Mouse (Mus musculus) CH12.LX (cell line): ENCODE measurements around the gene Pknox2. TPM values are rescaled to one million over a fixed set of nuclear protein-coding genes. Genes with fewer than 3 reads are reported as not detected.

Experiments used
- DNase-seq: peaks from one replicate; pipeline ENCODE4 v3.0.0-alpha.2; 2013; ENCODE audit errors: extremely low read depth
- H3K27ac ChIP-seq: 2 replicates; pipeline ENCODE4 v1.5.1; 2012; ENCODE audit warnings: low read depth, mild to moderate bottlenecking, control low read depth, moderate library complexity; ENCODE audit not compliant: insufficient read depth
- H3K27me3 ChIP-seq: replicated peaks from 2 replicates; pipeline ENCODE3; 2012; ENCODE audit warnings: inconsistent platforms
- H3K36me3 ChIP-seq, 2 experiments: replicated peaks in 1 of 2; 2 replicates each; pipeline versions ENCODE3 to v1.6.1; 2012; ENCODE audit warnings: inconsistent platforms in 1 of 2, low read length in 1 of 2, mild to moderate bottlenecking in 1 of 2, mixed read lengths in 1 of 2, moderate library complexity in 1 of 2; ENCODE audit not compliant: control insufficient read depth in 1 of 2, insufficient read depth in 1 of 2
- H3K4me1 ChIP-seq, 2 experiments: 2 replicates each; pipeline ENCODE4 v1.6.1; 2012; ENCODE audit warnings: inconsistent platforms in 1 of 2, moderate library complexity in 1 of 2; ENCODE audit not compliant: insufficient read depth in 2 of 2, control insufficient read depth in 1 of 2
- H3K4me2 ChIP-seq: 2 replicates; pipeline ENCODE4 v1.6.1; 2012; ENCODE audit warnings: low read depth, mild to moderate bottlenecking, control low read depth; ENCODE audit not compliant: poor library complexity, insufficient read depth, severe bottlenecking
- H3K4me3 ChIP-seq, 3 experiments: fragments of 150-350 bp in 1 of 3; sonication (generic) in 1 of 3; replicated peaks in 1 of 3; 2 replicates each; pipeline versions ENCODE3 to v1.5.1; 2011 to 2012; ENCODE audit warnings: low read depth in 2 of 3, low read length in 2 of 3, mild to moderate bottlenecking in 2 of 3, moderate library complexity in 2 of 3, control low read depth in 1 of 3, improper control_type of control experiment in 1 of 3, inconsistent platforms in 1 of 3, mixed read lengths in 1 of 3; ENCODE audit not compliant: poor library complexity in 1 of 3
- H3K79me2 ChIP-seq: replicated peaks from 2 replicates; pipeline ENCODE4 v1.6.1; 2012; ENCODE audit warnings: mild to moderate bottlenecking, moderate library complexity; ENCODE audit not compliant: control insufficient read depth, poor library complexity, insufficient read depth, severe bottlenecking; ENCODE audit errors: extremely low read depth
- H3K9ac ChIP-seq: 2 replicates; pipeline ENCODE4 v1.6.1; 2012; ENCODE audit warnings: low read depth, mild to moderate bottlenecking, control low read depth, moderate library complexity; ENCODE audit not compliant: insufficient read depth
- H3K9me3 ChIP-seq: replicated peaks from 2 replicates; pipeline ENCODE3; 2012; ENCODE audit warnings: low read length, inconsistent platforms, mixed read lengths
- BHLHE40 ChIP-seq: IDR thresholded peaks from 2 replicates; pipeline ENCODE4 v1.6.1; 2011; ENCODE audit warnings: mild to moderate bottlenecking, low read depth, low read length, improper control_type of control experiment
- CHD2 ChIP-seq: IDR thresholded peaks from 2 replicates; pipeline ENCODE4 v1.6.1; 2011; ENCODE audit warnings: low read length, improper control_type of control experiment
- GABPA ChIP-seq: IDR thresholded peaks from 2 replicates; pipeline ENCODE4 v1.6.1; 2012; ENCODE audit warnings: low read depth, low read length, improper control_type of control experiment, inconsistent platforms; ENCODE audit not compliant: insufficient replicate concordance
- IRF4 ChIP-seq: IDR thresholded peaks from 2 replicates; pipeline ENCODE4 v1.6.1; 2014; ENCODE audit warnings: low read depth, mild to moderate bottlenecking, inconsistent platforms, low read length, improper control_type of control experiment
- JUN ChIP-seq: IDR thresholded peaks from 2 replicates; pipeline ENCODE4 v1.6.1; 2011; ENCODE audit warnings: low read depth, mild to moderate bottlenecking, low read length, improper control_type of control experiment, moderate library complexity; ENCODE audit not compliant: insufficient read depth
- JUND ChIP-seq: conservative IDR thresholded peaks from 2 replicates; pipeline ENCODE4 v1.6.1; 2011; ENCODE audit warnings: low read depth, low read length, improper control_type of control experiment
- KAT2A ChIP-seq: IDR thresholded peaks from 2 replicates; pipeline ENCODE4 v1.6.1; 2012; ENCODE audit warnings: low read length, improper control_type of control experiment, inconsistent platforms; ENCODE audit not compliant: insufficient replicate concordance
- MAX ChIP-seq: IDR thresholded peaks from 2 replicates; pipeline ENCODE4 v1.6.1; 2011; ENCODE audit warnings: low read length, improper control_type of control experiment
- MXI1 ChIP-seq: IDR thresholded peaks from 2 replicates; pipeline ENCODE4 v1.6.1; 2011; ENCODE audit warnings: mild to moderate bottlenecking, low read depth, low read length, improper control_type of control experiment
- MYC ChIP-seq: IDR thresholded peaks from 2 replicates; pipeline ENCODE4 v1.6.1; 2011; ENCODE audit warnings: low read depth, mild to moderate bottlenecking, improper control_type of control experiment, low read length
- NELFE ChIP-seq: IDR thresholded peaks from 2 replicates; pipeline ENCODE4 v1.6.1; 2011; ENCODE audit warnings: low read depth, low read length, improper control_type of control experiment
- PAX5 ChIP-seq: IDR thresholded peaks from 2 replicates; pipeline ENCODE4 v1.6.1; 2012; ENCODE audit warnings: low read length, inconsistent platforms, mixed read lengths
- POLR2AphosphoS2 ChIP-seq: IDR thresholded peaks from 2 replicates; pipeline ENCODE4 v1.6.1; 2011; ENCODE audit warnings: low read depth, low read length, improper control_type of control experiment
- RCOR1 ChIP-seq: conservative IDR thresholded peaks from 2 replicates; pipeline ENCODE4 v1.6.1; 2012; ENCODE audit warnings: low read depth, mild to moderate bottlenecking, inconsistent platforms, low read length, improper control_type of control experiment
- SIN3A ChIP-seq: IDR thresholded peaks from 2 replicates; pipeline ENCODE4 v1.6.1; 2012; ENCODE audit warnings: low read length, improper control_type of control experiment, inconsistent platforms
- TBP ChIP-seq: conservative IDR thresholded peaks from 2 replicates; pipeline ENCODE4 v1.6.1; 2011; ENCODE audit warnings: low read depth, low read length, improper control_type of control experiment
- TCF12 ChIP-seq: IDR thresholded peaks from 2 replicates; pipeline ENCODE4 v1.6.1; 2014; ENCODE audit warnings: low read depth, mild to moderate bottlenecking, inconsistent platforms, low read length, improper control_type of control experiment
- UBTF ChIP-seq: IDR thresholded peaks from 2 replicates; pipeline ENCODE4 v1.6.1; 2012; ENCODE audit warnings: low read depth, mild to moderate bottlenecking, inconsistent platforms, low read length, improper control_type of control experiment, moderate library complexity
- USF1 ChIP-seq: IDR thresholded peaks from 2 replicates; pipeline ENCODE4 v1.6.1; 2014; ENCODE audit warnings: low read depth, mild to moderate bottlenecking, inconsistent platforms, low read length, improper control_type of control experiment
- USF2 ChIP-seq: conservative IDR thresholded peaks from 2 replicates; pipeline ENCODE4 v1.6.1; 2011; ENCODE audit warnings: low read depth, low read length, improper control_type of control experiment
- ZKSCAN1 ChIP-seq: IDR thresholded peaks from 2 replicates; pipeline ENCODE4 v1.6.1; 2012; ENCODE audit warnings: low read depth, inconsistent platforms, low read length, improper control_type of control experiment, borderline replicate concordance
- dilution Hi-C: fragments of 300-500 bp; cut with MboI; formaldehyde crosslinking; loops from 2 replicates; pipeline ENCODE4 v1.14.3; 2020; ENCODE audit warnings: low sequenced_read_pairs; ENCODE audit not compliant: extremely low pct_unique_long_range_greater_than_20kb, extremely low pct_ligation_motif_present
- in situ Hi-C: fragments of 300-500 bp; cut with MboI; formaldehyde crosslinking; loops from 3 replicates; pipeline ENCODE4 v1.14.3; 2019; ENCODE audit warnings: low sequenced_read_pairs, low pct_ligation_motif_present, low pct_unique_long_range_greater_than_20kb, mixed read lengths
- polyA plus RNA-seq: library from polyadenylated mRNA; unstranded; fragments of >175 nt; gene quantifications from 2 replicates; pipeline ENCODE4 v1.2.1, GENCODE M21; 2012; ENCODE audit warnings: low read depth; ENCODE audit not compliant: insufficient read length
- total RNA-seq, 2 experiments: library from RNA; depleted of rRNA; stranded (reverse); fragments of 300-350 nt in 1 of 2; fragments of >200 nt in 1 of 2; gene quantifications; 2 replicates each; pipeline ENCODE4 v1.2.3; 2012 to 2014

Gene Pknox2
- total and polyA plus RNA-seq, 3 experiments, result 0.08 to 0.11 TPM; not detected in 1

DNA sequence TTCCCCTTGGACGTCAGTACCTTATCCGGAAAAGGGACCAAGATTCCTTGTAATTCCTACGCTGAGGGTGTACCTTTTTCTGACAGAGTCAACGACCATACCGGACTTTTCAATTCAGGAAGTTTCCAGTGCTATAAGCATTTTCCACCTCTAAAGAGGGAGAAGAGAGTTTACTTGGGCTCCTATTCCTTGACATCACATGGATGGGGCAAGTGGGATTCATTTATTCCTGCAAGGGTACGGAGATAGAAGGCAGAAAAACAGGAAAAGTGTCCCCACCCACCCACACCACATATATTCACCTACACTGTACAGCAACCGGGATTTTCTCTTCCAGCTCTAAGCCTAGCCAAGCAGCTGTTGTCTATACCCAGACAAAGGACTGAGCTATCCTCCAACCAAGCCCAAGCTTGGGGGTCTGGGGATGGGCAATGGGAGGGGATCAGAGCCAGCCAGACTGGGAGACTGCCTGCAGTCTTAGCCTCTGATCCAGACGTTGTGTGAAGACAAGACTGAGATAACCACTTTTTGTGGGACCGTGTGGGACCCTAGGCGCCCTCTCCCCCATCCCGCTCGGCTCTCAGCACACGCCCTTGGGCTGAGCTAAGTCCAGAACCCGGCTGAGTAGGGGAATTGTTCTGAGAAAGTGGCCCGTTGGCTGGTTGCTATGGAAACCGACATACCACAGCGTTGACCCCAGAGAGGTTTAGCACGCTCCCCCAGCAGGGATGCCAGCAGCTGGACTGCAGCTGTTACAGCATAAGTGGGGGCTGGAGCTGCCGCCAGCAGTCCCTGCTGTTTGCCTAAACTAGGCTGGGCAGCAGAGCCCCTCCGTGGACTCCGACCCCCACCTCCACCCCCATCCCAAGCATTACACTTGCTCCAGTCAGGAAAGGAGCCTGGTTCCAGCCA lies 93.3 kb downstream of the Pknox2 start:
- Histone ChIP-seq H3K27me3 (peaks cover 11% of the 10 kb centered on the region), H3K9me3 (no peaks in the 10 kb centered on the region), H3K27ac (no peak overlapping the region), H3K36me3 (no peaks in the 10 kb centered on the region), H3K79me2 (no peaks in the 10 kb centered on the region), H3K9ac (no peak overlapping the region), H3K4me3 (no peak overlapping the region), H3K4me2 (peak overlapping the region; percentile 84), H3K4me1 (0 out of 4 replicates have a peak, but pooled peaks cover 0 to 4% of the 10 kb centered on the region in 2 experiments)
- dilution Hi-C loops, result no loop called here
- in situ Hi-C loops, result no loop called here
- no peak for DNase-seq
- TF ChIP-seq TBP (no peak), CHD2 (no peak)

DNA sequence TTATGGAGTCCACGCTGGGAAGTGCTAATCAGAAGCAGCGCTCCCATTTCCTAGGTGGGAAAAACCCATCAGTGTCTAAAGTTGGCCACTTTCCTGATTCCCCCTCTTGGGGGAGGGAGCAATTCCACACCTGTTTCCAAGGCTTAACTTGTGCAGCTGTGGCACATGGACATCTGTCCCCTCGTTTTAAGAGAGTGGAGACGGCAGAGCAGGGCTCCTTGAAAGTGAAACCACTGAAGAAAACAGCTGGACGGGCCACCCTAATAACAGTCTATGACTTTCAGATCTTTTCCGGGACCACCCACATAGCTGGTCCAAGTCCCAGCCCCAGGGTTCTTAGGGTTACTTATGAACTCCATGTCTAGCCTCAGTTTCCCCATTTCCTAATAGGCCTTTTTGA lies 94.2 kb downstream of the Pknox2 start:
- DNase-seq, result no peak
- H3K4me1 ChIP-seq, result 0 out of 4 replicates have a peak, but pooled peaks cover 0 to 4% of the 10 kb centered on the region in 2 experiments
- no peaks in the 10 kb centered on the region for H3K9me3 ChIP-seq
- TF ChIP-seq TCF12 (0 out of 2 replicates have a peak, but pooled peaks have one; percentile 18), JUND (no peak)
- H3K9ac ChIP-seq, result peak overlapping the region; percentile 25; the same call in 1 of the 2 replicates
- in situ Hi-C loops, result no loop called here
- no peak overlapping the region for H3K27ac ChIP-seq
- no peaks in the 10 kb centered on the region for H3K79me2 ChIP-seq
- H3K4me2 ChIP-seq, result peak overlapping the region; percentile 84
- no peaks in the 10 kb centered on the region for H3K36me3 ChIP-seq
- peaks cover 11% of the 10 kb centered on the region for H3K27me3 ChIP-seq
- dilution Hi-C loops, result no loop called here
- H3K4me3 ChIP-seq, result no peak overlapping the region

DNA sequence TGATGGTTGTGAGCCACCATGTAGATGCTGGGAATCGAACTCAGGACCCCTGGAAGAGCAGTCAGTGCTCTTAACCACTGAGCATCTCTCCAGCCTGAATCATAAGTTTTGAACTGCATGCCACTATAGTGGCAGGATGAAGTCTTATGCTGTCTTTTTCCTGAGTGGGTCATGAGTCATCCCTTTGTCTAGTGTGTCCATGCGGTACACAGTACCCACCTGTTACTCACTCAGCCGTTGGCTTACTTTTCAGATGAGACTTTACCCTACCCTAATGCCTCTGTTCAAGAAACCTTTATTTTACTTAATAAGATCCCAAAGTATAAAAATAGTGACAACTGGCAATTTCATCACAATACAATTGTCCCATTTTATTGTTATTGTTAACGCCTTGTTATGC lies 95.5 kb downstream of the Pknox2 start:
- in situ Hi-C loops, result no loop called here
- Histone ChIP-seq H3K27ac (no peak overlapping the region), H3K9ac (no peak overlapping the region), H3K4me3 (no peak overlapping the region), H3K36me3 (no peaks in the 10 kb centered on the region), H3K9me3 (no peaks in the 10 kb centered on the region), H3K4me2 (no peak overlapping the region), H3K4me1 (0 out of 4 replicates have a peak, but pooled peaks cover 0 to 4% of the 10 kb centered on the region in 2 experiments), H3K79me2 (no peaks in the 10 kb centered on the region), H3K27me3 (peaks cover 10% of the 10 kb centered on the region)
- no peak for DNase-seq
- dilution Hi-C loops, result no loop called here
- TF ChIP-seq IRF4 (no peak), KAT2A (no peak), USF1 (no peak), RCOR1 (no peak), GABPA (no peak), SIN3A (no peak), NELFE (no peak), MYC (no peak), CHD2 (no peak), JUN (no peak), BHLHE40 (no peak), MAX (no peak), USF2 (no peak), PAX5 (no peak), UBTF (no peak), MXI1 (no peak), POLR2AphosphoS2 (no peak), ZKSCAN1 (no peak)
